Mouse (Mus musculus) heart, postnatal 25 days (tissue): ENCODE measurements around the gene Nup107. TPM values are rescaled to one million over a fixed set of nuclear protein-coding genes. Genes with fewer than 3 reads are reported as not detected.
"Not testable (repeated sequence)": the region's sequence is repeated elsewhere in the genome, so short reads cannot be mapped to it uniquely, and the experiment has no call there.

ENCODE experiments used
- DNase-seq: peaks from one replicate; pipeline ENCODE4 v3.0.0; 2022; ENCODE audit warnings: low spot score
- intact Hi-C: fragments of 180-260 bp; cut with DNase I; formaldehyde crosslinking; loops from one replicate; pipeline ENCODE4 v1.15.1; 2025
- total RNA-seq, 2 experiments: library from RNA; stranded (reverse); gene quantifications; 2 replicates each; pipeline ENCODE4 v1.2.3; 2021

Nup107 gene
- total RNA-seq, 2 experiments from 2014 or later: 7.3 to 8.6 TPM

DNA sequence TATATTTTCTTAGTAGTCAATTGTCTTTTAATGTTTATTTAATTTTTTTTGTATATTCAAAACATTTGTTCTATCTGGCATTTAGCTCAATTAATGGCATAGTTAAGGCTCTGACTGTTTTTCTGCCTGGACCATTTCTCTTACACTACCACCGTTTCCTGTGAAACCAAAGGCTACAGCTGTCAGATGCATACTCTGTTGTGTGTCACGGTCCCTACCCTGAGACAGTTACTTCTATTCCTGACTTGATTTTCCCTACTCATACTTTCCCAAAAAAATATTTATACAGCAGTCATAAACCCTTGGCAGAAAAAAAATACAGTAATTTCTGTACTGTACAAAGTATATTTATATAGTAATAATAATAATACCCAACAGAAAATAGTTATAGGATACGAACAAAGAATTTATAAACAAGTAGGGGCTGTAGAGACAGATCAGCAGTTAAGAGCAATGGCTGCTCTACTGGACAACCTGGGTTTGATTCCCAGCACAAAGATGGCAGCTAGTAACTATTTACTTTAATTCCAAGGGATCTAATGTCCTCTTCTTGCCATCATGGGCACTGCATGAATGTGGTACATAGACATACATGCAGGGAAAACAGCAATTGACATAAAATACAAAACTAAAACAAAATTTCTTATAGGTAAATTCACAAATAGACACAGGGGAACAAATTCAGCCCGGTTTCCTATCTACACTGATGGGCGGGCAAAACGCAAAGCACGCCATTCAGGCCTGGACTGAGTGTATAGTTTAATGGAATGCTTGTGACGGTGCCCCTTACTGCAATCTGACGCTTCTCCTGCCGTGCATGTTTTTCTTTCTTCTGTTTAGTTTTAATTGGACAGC lies 25.0 kb downstream of the Nup107 start:
- DNase-seq: no peak
- intact Hi-C loops: no loop called here

DNA sequence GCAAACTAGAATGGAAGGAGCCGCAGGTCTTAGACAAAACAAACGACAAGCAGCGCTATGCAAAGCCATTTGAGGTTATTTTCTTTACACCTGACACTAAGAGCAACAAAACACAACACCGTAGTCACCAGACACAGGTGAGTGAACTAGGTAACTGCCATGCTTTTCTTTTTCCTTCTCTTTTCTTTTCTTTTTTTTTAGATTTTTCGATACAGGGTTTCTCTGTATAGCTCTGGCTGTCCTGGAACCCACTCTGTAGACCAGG lies 25.7 kb downstream of the Nup107 start:
- DNase-seq: no peak
- intact Hi-C loops: no loop called here

DNA sequence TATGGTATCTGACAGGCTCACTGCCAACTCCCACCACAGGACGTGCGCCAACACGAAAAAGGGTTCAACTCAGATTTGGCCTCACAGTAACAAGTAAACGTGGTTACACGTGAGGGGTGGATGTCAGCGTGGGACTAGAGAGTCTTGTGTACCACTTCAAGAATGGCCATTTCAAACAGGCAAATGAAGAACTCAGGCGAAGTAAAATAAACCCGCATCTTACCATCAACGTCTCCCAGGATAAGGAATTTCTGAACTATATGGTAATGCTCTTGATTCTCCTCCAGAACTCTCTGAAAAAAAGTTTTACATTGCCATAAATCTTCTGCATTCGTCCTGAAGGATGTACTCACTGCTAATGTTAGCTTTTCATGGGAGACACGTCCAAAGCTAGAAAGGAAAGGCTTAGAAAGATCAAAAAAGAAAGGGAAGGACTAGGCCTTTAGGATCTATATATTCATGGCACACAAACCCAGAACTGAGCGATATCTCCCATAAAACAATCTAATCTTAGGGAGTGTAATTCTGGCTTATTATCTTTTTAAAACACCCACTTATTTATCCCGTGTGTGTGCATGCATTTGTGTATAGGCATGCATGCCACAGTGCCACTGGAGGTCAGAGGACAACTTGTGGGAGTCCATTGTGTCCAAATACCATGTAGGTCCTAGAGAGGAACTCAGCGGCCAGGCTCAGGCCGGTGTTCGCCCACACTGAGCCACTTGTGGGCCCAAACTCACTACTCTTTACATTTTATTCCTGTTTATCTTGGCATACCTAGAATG lies 26.2 kb downstream of the Nup107 start:
- DNase-seq: no peak
- intact Hi-C loops: no loop called here

DNA sequence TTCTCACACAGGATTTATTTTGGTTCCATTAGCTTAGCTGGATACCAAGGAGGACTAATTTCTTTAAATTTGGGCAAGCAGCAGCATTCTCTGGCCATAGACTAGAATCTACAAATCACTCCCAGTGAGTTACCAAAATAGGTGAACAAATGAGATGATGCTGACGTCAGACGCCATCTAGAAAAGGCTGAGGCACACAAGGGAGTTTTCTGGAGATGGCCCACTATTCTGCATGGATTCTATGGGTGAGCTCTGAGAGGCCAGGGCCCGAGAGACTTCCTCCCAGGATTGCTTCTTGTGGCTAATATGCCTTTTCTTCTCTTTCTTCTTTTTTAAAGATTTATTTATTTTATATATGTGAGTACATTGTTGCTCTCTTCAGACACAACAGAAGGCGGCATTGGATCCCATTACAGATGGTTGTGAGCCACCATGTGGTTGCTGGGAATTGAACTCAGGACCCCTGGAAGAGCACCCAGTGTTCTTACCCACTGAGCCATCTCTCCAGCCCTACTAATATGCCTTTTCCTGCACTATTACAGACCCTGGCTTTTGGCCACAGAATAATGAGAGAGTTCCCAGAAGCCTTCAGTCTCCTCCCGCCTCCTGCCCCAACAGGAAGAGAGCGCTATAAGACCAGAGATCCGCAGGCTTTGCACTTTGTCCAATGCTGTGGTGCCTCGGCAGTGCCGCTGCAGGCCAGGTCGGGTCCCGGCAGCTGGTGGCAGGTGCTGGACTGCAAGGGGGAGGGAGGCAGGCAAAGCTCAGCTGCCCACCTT lies 27.2 kb downstream of the Nup107 start:
- DNase-seq: no peak
- intact Hi-C loops: no loop called here

DNA sequence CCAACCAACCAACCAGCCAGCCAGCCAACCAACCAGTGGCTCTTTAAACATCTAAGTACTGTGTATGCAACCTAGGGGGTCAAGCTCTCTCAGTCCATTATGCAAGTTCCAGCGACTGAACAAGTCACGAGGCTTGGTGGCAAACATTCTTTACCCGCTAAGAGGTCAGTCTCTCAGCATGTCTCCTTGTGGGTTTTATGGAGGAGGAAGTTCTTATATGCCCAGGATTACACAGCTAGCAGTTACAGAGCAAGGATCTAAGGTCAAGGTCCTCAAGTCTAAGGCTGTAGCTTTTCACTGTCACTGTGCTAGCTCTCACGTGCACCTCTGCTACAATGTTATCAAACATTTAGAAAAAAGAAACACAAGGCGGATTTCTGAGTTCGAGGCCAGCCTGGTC lies 27.9 kb downstream of the Nup107 start:
- intact Hi-C loops: no loop called here
- no peak for DNase-seq

DNA sequence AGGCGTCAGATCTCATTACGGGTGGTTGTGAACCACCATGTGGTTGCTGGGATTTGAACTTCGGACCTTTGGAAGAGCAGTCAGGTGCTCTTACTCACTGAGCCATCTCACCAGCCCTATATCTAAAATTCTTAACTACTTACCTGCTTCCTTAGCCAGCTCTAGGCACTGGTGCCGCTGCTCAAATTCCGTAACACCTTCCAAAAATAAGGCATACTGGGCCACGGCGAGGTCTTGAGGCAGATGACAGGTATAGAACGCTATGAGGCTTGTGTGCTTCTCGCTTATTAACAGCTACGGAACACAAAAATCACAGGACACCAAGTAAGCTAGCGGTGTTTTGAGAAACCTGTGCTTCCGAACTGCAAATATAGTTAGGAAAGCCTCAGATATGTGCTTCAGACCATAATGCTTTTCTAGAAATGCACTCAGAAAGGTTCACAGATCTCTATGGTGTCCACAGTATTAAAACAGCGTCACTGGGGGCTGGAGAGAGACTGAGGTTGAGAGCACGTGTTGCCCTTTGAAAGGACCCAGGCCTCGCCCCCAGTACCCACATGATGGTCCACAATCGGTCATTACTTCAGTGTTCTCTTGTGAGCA lies 28.8 kb downstream of the Nup107 start:
- DNase-seq: no peak
- intact Hi-C loops: no loop called here

DNA sequence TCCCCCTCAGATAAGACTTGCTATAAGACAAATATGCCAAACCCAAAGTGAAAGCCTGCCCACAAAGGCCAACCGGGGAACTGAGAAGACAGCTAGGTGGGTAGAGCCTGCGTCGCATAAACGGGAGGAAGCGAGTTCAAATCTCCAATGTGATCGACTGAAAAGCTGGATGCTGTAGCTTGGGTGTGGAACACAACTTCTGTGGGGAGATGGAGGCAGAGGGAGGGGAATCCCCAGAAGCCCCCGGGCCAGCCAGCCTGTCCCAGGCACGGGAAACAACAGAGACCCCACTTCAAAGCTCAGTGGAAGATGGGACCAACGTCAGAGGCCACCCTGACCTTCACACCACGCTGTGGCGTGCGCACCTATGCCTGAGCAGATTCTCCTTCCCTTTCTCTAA lies 29.5 kb downstream of the Nup107 start:
- DNase-seq: no peak
- intact Hi-C loops: no loop called here

DNA sequence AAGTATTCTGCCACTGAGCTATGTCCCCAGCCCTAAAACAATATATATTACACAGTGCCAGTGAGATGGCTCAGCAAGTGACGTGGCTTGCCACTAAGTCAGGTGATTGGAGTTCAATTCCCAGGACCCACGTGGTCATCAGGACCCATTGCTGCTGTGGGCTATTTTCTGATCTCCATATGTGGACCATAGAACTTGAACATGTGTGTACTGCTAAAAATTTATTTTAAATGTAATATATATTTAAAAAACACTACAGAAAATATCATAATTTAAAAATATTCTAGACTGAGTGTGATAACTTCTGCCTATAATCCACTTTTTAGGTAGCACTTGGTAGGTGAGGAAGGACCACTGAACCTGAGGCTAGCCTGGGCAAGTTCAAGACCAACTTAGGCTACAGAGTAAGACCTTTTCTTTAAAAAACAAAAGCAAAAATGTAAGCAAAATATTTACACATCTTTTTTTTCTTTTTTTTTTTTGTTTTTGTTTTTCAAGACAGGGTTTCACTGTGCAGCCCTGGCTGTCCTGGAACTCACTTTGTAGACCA lies 30.1 kb downstream of the Nup107 start:
- intact Hi-C loops: no loop called here
- no peak for DNase-seq

DNA sequence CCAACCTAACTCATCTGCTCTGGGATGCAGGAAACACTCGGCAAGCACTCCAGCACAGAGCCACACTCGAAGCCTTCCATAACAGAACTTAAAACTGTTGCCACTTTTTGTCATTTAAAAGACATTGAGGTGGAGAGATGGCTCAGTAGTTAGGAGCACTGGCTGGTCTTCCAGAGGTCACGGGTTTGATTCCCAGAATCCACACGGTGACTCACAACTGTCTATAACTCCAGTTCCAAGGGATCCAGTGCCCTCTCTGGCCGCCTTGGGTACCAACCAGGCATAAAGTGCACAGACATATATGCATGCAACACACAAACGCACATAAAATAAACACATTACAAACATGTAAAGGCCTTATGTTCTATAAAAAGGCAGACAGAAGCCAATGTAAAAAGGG lies 31.0 kb downstream of the Nup107 start:
- DNase-seq: no peak
- intact Hi-C loops: no loop called here

DNA sequence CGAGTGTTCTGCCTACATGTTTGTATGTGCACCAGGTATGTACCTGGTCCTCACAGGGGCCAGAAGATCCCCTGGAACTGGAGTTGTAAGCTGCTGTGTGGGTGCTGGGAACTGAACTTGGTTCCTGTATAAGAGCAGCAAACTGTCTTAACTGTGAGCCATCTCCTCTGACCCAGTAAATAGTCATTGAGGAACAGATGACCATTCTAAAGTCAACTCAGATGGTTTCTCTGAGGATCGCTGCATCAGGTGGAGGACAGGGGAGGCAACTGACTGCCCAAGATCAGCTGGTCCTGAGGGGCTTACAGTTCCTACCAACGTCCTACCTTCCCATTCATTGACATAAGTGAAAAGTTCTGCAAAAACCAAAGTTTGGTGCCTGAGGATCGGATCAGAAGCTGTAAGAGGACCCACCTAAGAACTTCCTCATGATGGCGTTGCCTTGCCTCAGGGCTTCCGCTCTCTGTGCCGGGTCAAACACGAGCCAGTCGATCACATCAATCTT lies 31.6 kb downstream of the Nup107 start:
- intact Hi-C loops: no loop called here
- DNase-seq: no peak

DNA sequence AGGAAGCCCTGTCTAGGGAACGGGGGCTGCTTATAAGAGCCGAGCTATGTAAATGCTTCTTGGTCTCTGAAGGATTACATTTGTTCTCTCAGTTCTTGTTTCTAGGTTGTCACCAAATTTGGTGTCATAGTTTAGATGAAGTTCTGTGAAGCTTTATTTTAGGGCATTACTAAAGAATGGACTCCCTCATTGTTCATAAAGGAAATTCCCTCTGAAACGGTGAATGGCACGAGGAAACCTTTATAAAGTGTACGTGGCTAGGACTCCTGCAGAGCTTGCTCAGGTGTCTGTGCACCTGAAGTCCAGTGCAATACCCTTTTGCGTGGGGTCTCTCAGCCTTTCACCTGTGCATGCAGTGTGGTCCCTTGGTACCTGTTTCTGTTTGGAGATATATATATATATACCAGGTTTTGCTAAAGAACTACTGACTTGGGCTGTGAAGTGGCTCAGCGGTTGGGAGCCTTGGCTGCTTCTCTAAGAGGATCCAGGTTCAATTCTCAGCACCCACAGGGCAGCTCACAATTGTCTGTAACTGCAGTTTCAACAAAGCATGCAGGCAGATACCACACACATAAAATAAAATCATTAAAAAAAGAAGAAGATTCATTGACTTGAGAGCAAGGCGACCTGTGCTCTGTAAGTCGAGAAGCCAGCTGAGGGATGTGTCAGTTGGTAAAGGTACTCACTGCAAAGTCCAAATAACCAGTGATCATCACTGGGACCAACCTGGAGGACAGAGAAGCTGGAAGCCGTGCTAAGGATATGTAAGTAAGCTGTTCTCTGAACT lies 32.5 kb downstream of the Nup107 start:
- no peak for DNase-seq
- intact Hi-C loops: no loop called here

DNA sequence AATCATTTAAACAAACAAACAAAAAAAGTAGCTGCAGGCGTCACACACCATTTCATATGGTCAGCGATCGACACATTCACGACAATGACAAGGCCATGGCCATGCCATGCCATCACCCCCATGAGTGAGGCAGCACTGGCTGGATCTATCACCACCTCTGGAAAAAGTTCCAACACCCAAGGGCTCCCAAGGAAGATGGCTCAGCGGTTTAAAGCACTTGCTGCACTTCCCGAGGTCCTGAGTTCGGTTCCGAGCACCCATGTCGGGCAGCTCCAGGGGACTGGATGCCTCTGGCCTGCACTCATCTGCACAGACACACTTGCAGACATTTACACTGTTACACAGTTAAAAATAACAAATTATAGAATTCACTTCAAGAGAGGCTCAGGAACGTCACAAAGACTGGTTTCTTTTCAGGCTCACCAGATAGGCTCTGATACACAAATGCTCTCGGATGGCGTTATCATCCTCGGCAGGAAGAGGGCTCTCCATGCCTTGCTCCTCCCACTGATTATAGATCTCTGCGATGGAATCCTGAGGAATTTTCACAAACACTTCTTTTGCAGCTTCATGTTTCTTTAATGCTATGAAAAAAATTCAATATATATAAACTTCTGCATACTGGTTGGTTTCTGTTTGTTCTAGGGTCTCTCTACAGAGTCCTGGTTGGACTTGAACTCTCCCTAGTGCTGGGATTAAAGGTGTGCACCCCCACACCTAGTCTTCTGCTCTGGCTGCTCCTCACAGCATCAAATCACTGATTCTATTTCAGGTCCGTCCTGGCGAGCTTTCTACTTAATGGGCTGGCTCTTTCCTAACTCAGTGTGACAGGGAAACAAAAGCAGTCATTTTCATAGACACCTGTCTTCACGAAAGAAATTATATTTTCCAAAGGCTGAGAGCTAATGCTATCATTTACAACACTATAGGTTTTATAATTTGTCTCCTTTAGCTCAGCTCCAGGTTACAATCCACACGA lies 33.5 kb downstream of the Nup107 start:
- DNase-seq: no peak
- intact Hi-C loops: no loop called here

DNA sequence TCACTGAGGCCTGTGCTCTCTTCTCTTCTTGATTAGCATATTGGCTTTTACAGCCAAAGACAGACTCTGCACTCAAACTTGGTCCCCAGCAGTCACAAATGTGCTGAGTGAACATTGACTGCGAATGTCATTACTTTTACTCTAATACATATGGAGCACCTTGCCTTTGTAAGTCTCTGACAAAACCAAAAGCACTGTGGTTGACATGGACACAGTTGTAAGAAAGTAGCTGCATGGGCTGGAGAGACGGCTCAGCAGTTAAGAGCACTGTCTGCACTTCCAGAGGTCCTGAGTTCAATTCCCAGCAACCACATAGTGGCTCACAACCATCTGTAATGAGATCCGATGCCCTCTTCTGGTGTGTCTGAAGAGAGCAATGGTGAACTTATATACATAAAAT lies 34.2 kb downstream of the Nup107 start:
- DNase-seq, intact Hi-C loops: not testable (repeated sequence)

DNA sequence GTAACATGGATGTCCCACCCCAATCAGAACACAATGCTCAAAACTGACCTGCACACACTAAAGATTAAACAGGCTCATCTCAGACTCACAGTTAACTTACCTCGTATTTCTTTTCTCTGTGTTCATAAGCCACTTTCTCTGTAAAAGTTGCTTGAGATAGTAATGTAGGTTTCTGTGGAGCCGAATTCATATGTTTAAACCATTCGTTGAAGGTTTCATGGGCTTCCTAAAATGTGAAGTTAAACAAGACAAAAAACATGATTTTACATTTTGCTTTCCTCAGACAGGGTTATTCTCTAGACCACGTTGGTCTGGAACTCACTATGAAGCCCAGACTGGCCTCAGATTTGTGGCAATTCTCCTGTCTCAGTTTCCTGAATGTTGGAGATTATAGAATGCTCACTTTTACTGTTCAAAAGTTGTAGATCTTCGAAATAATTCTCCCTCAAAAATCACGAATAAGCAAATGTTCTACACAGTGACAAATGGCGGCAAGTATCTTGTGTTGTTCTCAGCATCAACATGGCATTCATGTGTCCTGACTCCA lies 34.6 kb downstream of the Nup107 start:
- intact Hi-C loops: no loop called here
- DNase-seq: no peak

DNA sequence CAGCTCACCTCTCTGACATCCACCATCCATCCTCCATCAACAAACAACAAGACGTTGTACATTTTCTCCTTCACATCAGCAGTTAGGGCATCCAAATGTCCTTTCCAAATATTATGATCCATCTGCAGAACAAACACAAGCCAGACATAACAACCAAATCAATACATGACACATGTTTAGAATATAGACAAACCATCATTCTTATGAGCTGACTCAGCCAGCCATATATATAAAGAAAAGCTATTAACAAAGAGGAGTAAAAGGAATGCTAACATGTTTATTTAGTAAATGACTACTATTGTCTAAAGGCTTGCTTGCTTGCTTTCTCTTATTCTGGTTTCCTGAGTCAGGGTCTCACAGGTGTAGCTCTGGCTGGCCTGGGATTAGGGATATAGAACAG lies 35.2 kb downstream of the Nup107 start:
- intact Hi-C loops: no loop called here

DNA sequence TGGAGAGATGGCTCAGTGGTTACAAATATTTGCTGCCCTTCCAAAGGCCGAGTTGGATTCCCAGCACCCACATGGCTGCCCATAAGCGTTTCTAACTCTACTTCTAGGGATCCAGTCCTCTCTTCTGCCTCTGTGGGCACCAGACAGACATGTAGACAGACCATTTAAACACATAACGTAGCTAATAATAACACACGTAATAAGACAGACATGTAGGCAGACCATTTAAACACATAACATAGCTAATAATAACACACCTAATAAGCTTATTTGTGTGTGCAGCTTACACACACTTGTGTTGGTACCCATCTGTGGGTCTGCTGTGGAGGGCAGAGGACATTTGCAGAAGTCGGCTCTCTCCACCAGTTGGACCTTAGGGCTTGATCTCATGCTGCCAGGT lies 35.7 kb downstream of the Nup107 start:
- DNase-seq: no peak
- intact Hi-C loops: no loop called here

More for the DNA sequence above, 35.2 kb downstream of the Nup107 start:
- no peak for DNase-seq

DNA sequence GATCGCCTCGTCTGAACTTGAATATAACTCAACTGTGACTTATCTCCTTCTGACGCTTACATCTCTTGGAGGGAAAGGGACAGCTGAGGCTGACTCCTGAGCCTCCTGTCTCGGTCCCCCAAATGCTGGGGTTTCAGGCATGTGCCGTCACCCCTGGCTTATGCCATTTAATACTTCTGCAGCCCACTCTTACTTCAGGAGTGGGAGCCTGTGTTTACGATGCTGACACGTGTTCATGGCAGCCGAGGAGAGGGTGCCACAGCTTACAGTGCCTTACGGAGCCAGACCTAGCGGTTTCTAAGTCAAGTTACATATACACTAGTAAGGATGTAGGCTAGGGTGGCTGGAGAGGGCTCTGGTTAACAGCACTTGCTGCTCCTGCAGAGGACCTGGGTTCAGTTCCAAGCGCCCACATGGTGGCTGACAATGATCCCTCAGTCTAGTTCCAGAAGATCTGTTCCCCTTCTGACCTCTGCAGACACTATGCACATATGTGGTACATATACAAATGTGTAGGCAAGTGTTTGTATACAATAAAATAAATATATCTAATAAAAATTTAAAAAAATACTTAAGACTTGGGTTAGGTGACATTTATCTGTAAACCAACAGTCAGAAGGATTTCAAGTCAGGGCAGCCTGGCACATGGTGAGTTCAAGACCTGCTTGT lies 36.6 kb downstream of the Nup107 start:
- DNase-seq: no peak
- intact Hi-C loops: no loop called here
